Mouse (Mus musculus) neural tube, embryonic 11.5 days (tissue): ENCODE results near the gene Lrrc37a. TPM values are rescaled to one million over a fixed set of nuclear protein-coding genes. Genes with fewer than 3 reads are reported as not detected.

Source experiments
- ATAC-seq: fragments of 200-750 bp; cut with Nextera tagmentation; 2 replicates; pipeline ENCODE4 v1.8.0; 2017; ENCODE audit warnings: moderate number of reproducible peaks, mild to moderate bottlenecking, moderate TSS enrichment, moderate library complexity; ENCODE audit not compliant: insufficient read depth, low FRiP score, low TSS enrichment
- DNase-seq: peaks from one replicate; pipeline ENCODE4 v3.0.0-alpha.2; 2015; ENCODE audit warnings: low spot score
- H3K27ac ChIP-seq: fragments of 300-500 bp; sonication (generic); 2 replicates; pipeline ENCODE4 v1.5.1; 2014; ENCODE audit warnings: low read depth, mild to moderate bottlenecking, low read length
- H3K27me3 ChIP-seq: fragments of 300-500 bp; sonication (generic); 2 replicates; pipeline ENCODE4 v1.6.1; 2014; ENCODE audit warnings: mild to moderate bottlenecking, low read length, mixed read lengths; ENCODE audit not compliant: control insufficient read depth, insufficient read depth
- H3K36me3 ChIP-seq: fragments of 300-500 bp; sonication (generic); 2 replicates; pipeline ENCODE4 v1.6.1; 2014; ENCODE audit warnings: mild to moderate bottlenecking, low read length, moderate library complexity, mixed read lengths; ENCODE audit not compliant: control insufficient read depth, insufficient read depth
- H3K4me1 ChIP-seq: fragments of 300-500 bp; sonication (generic); 2 replicates; pipeline ENCODE4 v1.6.1; 2014; ENCODE audit warnings: low read length, mixed read lengths; ENCODE audit not compliant: control insufficient read depth, insufficient read depth
- H3K4me2 ChIP-seq: fragments of 300-500 bp; sonication (generic); 2 replicates; pipeline ENCODE4 v1.6.1; 2014; ENCODE audit warnings: low read depth, mild to moderate bottlenecking, moderate library complexity
- H3K4me3 ChIP-seq: fragments of 300-500 bp; sonication (generic); 2 replicates; pipeline ENCODE4 v1.5.1; 2014; ENCODE audit warnings: low read depth, low read length
- H3K9ac ChIP-seq: fragments of 300-500 bp; sonication (generic); 2 replicates; pipeline ENCODE4 v1.6.1; 2014; ENCODE audit warnings: mild to moderate bottlenecking, low read length
- H3K9me3 ChIP-seq: fragments of 300-500 bp; sonication (generic); 2 replicates; pipeline ENCODE4 v1.6.1; 2016; ENCODE audit warnings: low read length; ENCODE audit not compliant: control insufficient read depth
- WGBS: fragments of 180-500 bp; shearing (Covaris S2); extraction: QIAGEN DNeasy Blood & Tissue Kit; methylation state at CpG from one replicate; pipeline ENCODE4 v1.1.7; 2014; 5-methylcytosine and 5-hydroxymethylcytosine counted together
- polyA plus RNA-seq: library from polyadenylated mRNA; unstranded; fragments of >200 nt; fragmentation: Nextera tagmentation; extraction: Ambion mirVana; gene quantifications from 2 replicates; pipeline ENCODE4 v1.2.1, GENCODE M21; 2014

Gene Lrrc37a
- polyA plus RNA-seq, 1 experiment from 2014 or later, result not detected

DNA sequence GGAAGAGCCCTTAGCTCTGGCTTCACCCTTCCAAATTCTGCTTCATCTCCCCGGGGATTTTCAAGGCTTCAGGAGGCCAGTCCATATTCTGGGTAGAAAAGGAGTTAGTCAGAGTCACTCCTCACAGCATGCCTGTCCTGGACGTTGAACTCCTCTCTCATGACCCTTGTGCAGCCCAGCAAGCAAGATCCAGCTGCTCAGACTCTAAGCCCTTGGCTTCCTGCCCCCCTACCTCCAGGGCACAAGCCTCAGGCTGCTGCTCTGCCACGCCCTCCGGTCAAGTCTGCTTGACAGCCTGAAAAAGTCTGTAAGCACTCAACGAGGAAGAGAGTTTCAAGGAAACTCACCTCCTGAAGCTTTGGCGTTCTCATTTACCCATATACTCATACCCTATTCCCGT lies 97.8 kb downstream of the Lrrc37a start:
- no peak for ATAC-seq
- Histone ChIP-seq H3K27ac (no peak overlapping the region), H3K4me3 (no peak overlapping the region), H3K4me1 (peaks cover 3% of the 10 kb centered on the region), H3K9ac (no peak overlapping the region), H3K27me3 (no peaks in the 10 kb centered on the region), H3K36me3 (no peaks in the 10 kb centered on the region; the same call in 1 of the 2 replicates), H3K9me3 (no peaks in the 10 kb centered on the region), H3K4me2 (no peak overlapping the region)
- 84% methylated on average over 7 of the region's 7 CpGs for WGBS
- no peak for DNase-seq

DNA sequence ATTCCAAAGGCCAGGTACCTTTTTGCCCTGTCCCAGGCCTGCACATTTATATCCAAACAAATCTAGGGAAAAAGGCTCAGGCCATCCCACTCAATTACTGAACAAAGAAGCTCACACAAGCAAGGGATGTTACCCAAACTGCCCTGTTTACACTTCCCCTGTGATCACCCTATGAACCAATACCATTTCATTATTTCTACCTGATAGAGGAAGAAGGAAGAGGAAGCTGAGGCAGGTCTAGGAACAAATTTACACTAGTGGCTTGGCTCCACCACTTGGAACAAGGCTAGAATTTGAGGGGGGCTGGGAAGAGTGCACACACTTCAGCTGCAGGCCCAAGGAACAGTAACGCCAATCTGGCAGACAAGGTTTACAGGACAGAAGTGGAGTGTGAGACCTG lies 98.6 kb downstream of the Lrrc37a start:
- H3K4me2 ChIP-seq, result no peak overlapping the region
- no peak for DNase-seq
- ATAC-seq, result no peak
- H3K9ac ChIP-seq, result no peak overlapping the region
- H3K4me1 ChIP-seq, result no peaks in the 10 kb centered on the region
- H3K36me3 ChIP-seq, result no peaks in the 10 kb centered on the region; the same call in 1 of the 2 replicates
- 93% methylated on average over 1 of the region's 1 CpGs for WGBS
- H3K27ac ChIP-seq, result no peak overlapping the region
- no peaks in the 10 kb centered on the region for H3K27me3 ChIP-seq
- no peak overlapping the region for H3K4me3 ChIP-seq
- H3K9me3 ChIP-seq, result no peaks in the 10 kb centered on the region

DNA sequence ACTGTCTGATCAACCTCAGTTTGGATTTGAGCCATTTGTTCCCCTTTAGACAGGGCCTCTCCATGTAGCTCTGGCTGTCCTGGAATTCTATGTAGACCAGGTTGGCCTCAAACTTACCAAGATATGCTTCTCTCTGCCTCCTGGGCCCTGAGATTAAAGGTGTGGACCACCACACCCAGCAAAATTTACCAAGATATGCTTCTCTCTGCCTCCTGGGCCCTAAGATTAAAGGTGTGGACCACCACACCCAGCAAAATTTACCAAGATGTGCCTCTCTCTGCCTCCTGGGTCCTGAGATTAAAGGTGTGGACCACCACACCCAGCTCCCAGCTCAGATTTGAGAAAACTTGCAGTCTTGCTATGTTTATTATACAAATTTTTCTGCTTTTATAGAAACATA lies 99.8 kb downstream of the Lrrc37a start:
- no peak for ATAC-seq
- no peak overlapping the region for H3K4me3 ChIP-seq
- no peaks in the 10 kb centered on the region for H3K27me3 ChIP-seq
- H3K4me1 ChIP-seq, result no peaks in the 10 kb centered on the region
- H3K9ac ChIP-seq, result no peak overlapping the region
- no peaks in the 10 kb centered on the region for H3K9me3 ChIP-seq
- H3K27ac ChIP-seq, result no peak overlapping the region
- DNase-seq, result no peak
- no peaks in the 10 kb centered on the region; the same call in 1 of the 2 replicates for H3K36me3 ChIP-seq
- no peak overlapping the region for H3K4me2 ChIP-seq

DNA sequence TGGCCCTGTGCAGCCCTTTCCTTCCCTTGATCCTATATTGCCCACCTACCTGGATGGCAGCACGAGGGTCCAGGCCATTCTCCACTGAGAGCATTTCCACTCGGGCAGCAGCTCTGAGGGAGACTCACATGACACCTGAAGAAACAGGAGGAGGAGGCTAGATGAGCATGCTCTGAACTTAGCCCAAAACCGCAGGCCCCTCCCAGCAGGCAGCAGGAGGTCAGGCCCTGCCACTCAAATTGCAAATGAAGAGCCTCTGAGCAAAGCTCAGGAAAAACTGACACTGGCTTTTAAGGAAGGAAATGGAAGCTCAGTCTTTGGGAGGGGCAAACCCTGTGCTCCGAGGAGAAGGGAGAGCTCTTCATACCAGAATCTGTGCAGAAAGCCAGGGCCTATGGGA lies 100.6 kb downstream of the Lrrc37a start:
- no peak overlapping the region for H3K4me3 ChIP-seq
- 75% methylated on average over 4 of the region's 4 CpGs for WGBS
- H3K9me3 ChIP-seq, result no peaks in the 10 kb centered on the region
- H3K4me1 ChIP-seq, result no peaks in the 10 kb centered on the region
- ATAC-seq (no peak), DNase-seq (no peak)
- H3K27me3 ChIP-seq, result no peaks in the 10 kb centered on the region
- H3K27ac ChIP-seq, result no peak overlapping the region
- no peak overlapping the region for H3K4me2 ChIP-seq
- no peak overlapping the region for H3K9ac ChIP-seq
- no peaks in the 10 kb centered on the region; the same call in 1 of the 2 replicates for H3K36me3 ChIP-seq

DNA sequence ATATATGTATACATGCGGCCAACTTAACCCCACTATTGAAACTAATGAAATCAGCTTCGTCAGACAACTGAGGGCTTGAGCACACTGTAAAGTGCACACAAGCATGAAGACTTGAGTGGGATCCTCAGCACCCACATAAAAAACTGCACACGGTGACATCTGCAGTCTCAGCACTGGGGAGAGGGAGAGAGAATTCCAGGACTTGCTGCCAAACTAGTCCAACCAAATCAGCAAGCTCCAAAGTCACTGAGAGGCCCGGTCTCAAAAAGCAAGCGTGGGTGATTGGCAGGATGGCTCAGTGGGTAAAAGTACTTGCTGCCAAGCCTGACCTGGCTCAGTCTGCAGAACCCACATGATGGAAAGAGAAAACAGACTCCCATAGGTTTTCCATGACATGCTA lies 101.7 kb downstream of the Lrrc37a start:
- DNase-seq, result no peak
- Histone ChIP-seq H3K4me2 (no peak overlapping the region), H3K27me3 (no peaks in the 10 kb centered on the region), H3K9ac (no peak overlapping the region), H3K4me1 (no peaks in the 10 kb centered on the region), H3K4me3 (no peak overlapping the region), H3K9me3 (no peaks in the 10 kb centered on the region), H3K36me3 (no peaks in the 10 kb centered on the region; the same call in 1 of the 2 replicates), H3K27ac (no peak overlapping the region)
- no peak for ATAC-seq
- WGBS, result 91% methylated on average over 5 of the region's 5 CpGs

DNA sequence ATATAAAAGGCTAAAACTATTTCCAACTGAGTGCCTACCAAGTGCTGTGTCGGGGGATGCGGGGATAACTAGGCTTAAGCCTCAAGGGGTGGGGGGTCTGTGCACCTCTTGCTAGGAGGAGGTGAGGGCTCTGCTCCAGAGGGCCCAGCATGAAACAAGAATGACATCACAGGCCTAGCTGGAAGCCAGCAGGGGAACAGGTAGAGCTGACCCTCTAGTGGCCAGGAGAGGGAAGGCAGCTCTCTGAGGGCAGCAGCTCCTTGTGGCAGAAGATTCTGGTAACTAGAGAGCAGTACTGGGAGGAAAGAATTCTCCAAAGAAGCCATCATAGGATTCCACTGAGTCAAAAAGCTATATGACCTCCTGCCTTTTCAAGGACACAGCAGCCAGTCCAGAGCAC lies 102.2 kb downstream of the Lrrc37a start:
- Histone ChIP-seq H3K4me2 (no peak overlapping the region), H3K4me3 (no peak overlapping the region), H3K27ac (no peak overlapping the region), H3K9ac (no peak overlapping the region), H3K9me3 (no peaks in the 10 kb centered on the region), H3K36me3 (no peaks in the 10 kb centered on the region; the same call in none of the 2 replicates), H3K4me1 (no peaks in the 10 kb centered on the region), H3K27me3 (no peaks in the 10 kb centered on the region)
- DNase-seq, result no peak
- ATAC-seq, result no peak
- WGBS, result 74% methylated on average over 2 of the region's 2 CpGs

Other genes starting within 250 kb of the Lrrc37a start
- 2.5 and 3.5 TPM in 2 replicates for gene Map3k14, start 237.1 kb downstream of the Lrrc37a start, polyA plus RNA-seq
- 4.3 and 4.5 TPM in 2 replicates for gene Arhgap27, start 140.9 kb downstream of the Lrrc37a start, polyA plus RNA-seq
- 10.0 and 10.5 TPM in 2 replicates for gene Plekhm1, start 91.9 kb downstream of the Lrrc37a start, polyA plus RNA-seq
- not detected in 2 replicates for gene Gm884, start 116.5 kb upstream of the Lrrc37a start, polyA plus RNA-seq
- gene Lyzl6, start 134.3 kb upstream of the Lrrc37a start, polyA plus RNA-seq, result not detected in 2 replicates
- gene Rprml, start 145.0 kb upstream of the Lrrc37a start, polyA plus RNA-seq, result 0.31 TPM in 1 of 2 replicates, not detected in the other
- gene Gosr2, start 193.3 kb upstream of the Lrrc37a start, polyA plus RNA-seq, result 90.3 and 93.2 TPM in 2 replicates
- 0.82 and 0.95 TPM in 2 replicates for gene Wnt9b, start 245.2 kb upstream of the Lrrc37a start, polyA plus RNA-seq